Mouse (Mus musculus) right cerebral cortex, postnatal 36 days (tissue): Measurements from ENCODE around the gene Sox21.

ENCODE experiments used
- DNase-seq, 2 experiments: peaks; one replicate each; pipeline ENCODE4 v3.0.0; 2022; ENCODE audit warnings: low spot score in 2 of 2, mixed read lengths in 1 of 2

Sox21 gene

GRCm38 (mm10) chr14:118225061-118225743, 11.6 kb downstream of the Sox21 start:
- DNase-seq, result no peak

- DNase-seq, result no peak
Observed at GRCm38 (mm10) chr14:118220885-118221284, 15.9 kb downstream of the Sox21 start.

DNA sequence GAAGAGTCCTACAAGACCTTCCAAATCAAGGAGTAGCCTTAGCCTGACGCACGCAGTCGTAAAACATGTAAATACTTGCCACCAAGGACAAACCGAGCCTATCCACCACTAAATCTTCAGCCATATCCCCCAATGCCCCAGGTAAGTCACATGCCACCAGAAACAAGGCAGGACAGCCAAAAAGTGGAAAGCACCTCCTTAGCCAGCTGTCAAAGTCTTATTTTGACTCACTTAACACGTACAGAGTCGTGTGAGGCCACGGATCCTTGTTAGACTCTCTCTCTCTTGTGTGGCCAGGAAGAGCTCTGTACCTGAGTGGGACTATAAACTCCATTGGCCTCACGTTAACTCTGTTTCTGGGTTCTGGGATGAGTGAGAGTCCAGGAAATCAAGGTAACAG, 20.0 kb downstream of the Sox21 start:
- DNase-seq, result no peak

GRCm38 (mm10) chr14:118212188-118212804, 24.5 kb downstream of the Sox21 start:
- DNase-seq, result no peak

GRCm38 (mm10) chr14:118209642-118210041, 27.2 kb downstream of the Sox21 start:
- no peak for DNase-seq

DNA sequence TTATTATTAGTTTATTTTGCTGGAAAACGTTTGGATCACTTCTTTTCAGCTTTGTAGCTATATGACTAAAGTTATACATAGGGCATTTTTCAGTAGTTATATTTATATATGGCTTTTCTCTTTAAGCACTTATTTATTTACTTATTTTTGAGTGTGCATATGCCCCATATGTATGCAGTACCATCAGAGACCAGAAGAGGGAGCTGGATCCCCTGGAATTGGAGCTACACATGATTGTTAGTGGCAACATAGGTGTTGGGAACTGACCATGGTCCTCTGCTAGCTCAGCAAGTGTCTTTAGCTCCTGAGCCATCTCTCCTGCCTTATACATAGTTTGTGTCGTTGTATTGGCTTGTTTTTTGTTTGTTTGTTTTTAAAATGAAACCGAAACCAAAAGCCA, 29.5 kb downstream of the Sox21 start:
- no peak for DNase-seq

DNA sequence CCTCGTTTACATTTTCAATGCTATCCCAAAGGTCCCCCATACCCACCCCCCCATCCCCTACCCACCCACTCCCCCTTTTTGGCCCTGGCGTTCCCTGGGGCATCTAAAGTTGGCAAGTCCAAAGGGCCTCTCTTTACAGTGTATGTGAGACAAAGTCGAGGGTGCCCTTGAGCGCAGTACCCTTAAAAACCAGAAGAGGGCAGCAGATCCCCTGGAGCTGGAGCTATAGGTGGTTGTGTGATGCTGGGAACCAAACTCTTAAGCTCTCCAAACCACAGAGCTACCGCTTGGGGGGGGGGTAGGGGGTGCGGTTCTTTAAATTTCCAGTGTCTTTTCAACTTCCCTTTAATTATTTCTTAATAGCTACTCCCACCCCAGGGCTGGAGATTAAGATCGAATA, 33.8 kb downstream of the Sox21 start:
- no peak for DNase-seq

DNA sequence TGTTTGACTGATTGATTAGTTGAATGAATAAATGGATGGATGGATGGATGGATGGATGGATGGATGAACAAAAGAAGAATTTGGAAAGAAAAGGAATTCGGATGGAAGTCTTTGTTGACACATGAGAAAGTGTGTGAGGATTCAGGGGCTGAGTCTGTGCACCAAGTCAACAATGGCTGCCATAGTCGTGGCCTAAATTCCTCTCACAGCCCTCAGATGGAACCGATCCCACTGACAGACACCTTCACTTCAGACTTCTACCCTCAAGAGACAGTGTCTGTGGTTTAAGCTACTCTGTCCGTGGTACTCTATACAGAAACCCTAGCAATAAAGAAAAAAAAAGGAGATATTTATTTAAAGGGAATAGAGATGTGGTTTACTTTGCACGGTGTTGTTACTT, 34.8 kb downstream of the Sox21 start:
- DNase-seq, result no peak

- DNase-seq, result no peak
Observed at GRCm38 (mm10) chr14:118200731-118201130, 36.1 kb downstream of the Sox21 start.

DNA sequence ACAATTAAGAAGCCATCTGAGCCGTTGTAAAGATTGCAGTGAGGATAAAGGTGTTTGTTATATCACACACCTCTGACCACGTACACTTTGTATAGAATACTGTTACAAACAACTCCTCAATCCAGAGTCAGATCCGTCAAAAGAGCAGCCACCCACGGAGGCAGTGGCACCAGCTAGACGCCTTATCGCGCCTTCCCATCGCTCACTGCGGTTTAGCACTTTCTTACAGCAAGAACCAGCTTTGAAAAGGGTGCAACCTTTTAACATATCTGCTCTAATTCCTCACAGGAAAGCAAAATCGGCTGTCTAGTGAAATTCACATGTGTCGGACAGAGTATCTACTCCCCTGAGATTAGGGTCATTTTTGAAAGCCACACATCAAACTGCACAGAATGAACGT, 39.8 kb downstream of the Sox21 start:
- DNase-seq, result no peak

DNA sequence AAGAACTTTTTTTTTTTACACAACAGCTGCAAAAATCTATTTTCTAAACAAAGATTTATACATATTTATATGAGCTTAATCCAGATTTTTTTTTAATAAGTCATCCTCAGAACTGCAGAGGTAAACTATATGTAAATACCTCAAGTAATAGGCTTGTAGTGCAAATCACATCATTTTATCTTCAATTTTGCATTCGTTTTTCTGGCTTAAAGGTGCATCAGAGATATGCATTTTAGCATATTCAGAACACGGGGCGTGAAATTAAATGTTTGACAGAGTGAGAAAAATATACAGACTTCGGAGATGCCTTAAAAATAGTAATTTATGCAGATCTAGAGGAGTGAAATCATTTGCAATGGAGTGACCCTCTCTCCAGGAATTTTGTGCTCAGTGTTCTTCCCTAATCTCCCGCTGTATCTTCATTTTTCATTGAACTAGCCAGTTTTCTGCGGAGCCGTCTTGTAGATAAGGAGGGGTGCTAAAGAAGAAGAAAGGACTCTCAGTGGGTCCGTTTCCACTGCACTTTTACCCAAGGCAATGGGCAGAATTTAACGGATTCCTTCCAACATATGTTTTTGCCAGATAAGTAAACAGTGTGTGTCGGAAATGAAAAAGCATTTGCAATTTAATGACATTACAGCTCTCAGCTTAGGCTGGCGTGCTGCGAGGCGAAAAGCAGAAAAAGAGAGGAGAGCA, 42.5 kb downstream of the Sox21 start:
- no peak for DNase-seq

GRCm38 (mm10) chr14:118193663-118194062, 43.2 kb downstream of the Sox21 start:
- no peak for DNase-seq

DNA sequence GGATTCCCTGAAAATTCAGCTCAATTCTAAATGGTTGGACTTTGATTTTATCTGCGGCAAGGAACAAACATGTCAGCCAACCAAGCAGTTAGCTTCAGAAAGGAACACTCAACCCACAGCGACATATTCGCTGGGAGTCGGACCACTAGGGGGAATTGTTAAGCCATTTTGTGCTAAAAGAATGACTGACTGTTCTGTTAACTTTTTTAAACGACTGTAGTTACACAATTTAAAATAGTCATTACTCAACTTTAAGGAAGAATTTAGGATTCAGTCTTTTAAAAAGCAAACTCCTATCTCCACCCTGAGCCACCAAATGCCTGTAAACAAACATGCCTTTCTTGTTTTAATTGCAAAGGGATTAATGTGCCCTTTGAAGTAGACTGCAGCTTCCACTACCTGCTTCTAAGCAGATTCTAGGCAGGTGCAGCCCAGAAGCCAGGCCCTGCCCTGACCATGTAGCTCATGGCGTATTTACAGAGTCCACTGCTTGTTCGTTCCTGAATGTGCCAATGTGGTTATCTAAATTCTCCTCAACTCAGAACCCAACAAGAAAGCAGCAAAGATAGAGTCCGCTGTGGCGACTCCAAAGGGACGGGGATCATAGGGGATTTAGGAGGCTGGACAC, 43.7 kb downstream of the Sox21 start:
- no peak for DNase-seq

GRCm38 (mm10) chr14:118191442-118191841, 45.4 kb downstream of the Sox21 start:
- DNase-seq, result no peak
